Mouse (Mus musculus) heart, postnatal 0 days (tissue): ENCODE measurements around the gene Fxyd1.

ENCODE experiments used
- CTCF ChIP-seq: IDR thresholded peaks from 2 replicates; pipeline ENCODE4 v1.5.1; 2016; ENCODE audit warnings: antibody characterized with exemption, control low read depth, low read depth
- EP300 ChIP-seq: IDR thresholded peaks from 2 replicates; pipeline ENCODE4 v1.6.1; 2016; ENCODE audit warnings: antibody characterized with exemption, low read depth

DNA sequence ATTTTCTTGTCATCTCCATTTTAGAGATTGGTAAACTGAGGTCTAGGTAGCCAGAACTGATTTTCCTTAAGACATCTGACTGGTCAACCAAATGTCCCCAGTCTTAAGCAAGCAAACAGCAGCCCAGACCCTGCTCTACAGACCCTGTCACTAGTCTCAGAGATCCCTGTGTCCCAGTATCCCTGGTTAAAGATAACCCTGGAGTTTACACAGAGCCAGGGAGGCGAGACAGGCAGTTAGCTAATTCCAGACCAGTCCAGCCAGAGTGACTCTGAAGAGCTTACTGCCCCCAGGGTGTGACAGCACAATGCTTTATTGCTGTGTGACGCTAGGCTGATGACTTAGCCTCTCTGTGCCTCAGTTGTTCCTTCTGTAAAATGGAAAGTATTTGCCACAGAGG, at the start of gene Fxyd1:
- TF ChIP-seq CTCF (no peak), EP300 (no peak)
